Mouse (Mus musculus): ENCODE measurements around the gene Vmn1r224. TPM values are rescaled to one million over a fixed set of nuclear protein-coding genes. Genes with fewer than 3 reads are reported as not detected.

Vmn1r224 gene
- total RNA-seq (2021) = not detected
- long read RNA-seq, experiment 1 = 0 reads
- long read RNA-seq, experiment 2 = 0 reads

DNA sequence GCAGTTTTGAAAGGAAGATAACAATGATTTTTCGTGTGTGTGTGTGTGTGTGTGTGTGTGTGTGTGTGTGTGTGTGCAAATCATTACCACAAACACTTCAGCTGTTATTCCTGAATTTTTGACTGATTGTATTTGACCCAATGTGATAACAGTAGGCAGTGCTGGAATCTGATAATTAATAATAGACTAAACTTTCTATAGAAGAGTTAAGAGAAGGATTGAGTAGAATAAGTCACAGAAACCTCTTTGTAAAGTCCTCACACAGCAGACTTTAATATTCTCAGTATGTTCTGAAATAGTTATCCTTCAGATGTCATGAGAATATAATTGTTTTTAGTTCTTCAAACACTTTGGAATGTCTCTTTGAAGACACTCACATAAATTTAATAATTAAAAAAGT is at the start of gene Vmn1r224:
Gene Vmn1r224, plus strand, starts transcription at position 301 of the 400 bp plus-strand sequence.
- no peak for DNase-seq
- intact Hi-C loops (cut with DNase I) = no loop called here

- intact Hi-C loops (cut with DNase I) = no loop called here
These were observed 14.8 kb upstream of the Vmn1r224 start for GRCm38 (mm10) chr17:20399105-20399504.

DNA sequence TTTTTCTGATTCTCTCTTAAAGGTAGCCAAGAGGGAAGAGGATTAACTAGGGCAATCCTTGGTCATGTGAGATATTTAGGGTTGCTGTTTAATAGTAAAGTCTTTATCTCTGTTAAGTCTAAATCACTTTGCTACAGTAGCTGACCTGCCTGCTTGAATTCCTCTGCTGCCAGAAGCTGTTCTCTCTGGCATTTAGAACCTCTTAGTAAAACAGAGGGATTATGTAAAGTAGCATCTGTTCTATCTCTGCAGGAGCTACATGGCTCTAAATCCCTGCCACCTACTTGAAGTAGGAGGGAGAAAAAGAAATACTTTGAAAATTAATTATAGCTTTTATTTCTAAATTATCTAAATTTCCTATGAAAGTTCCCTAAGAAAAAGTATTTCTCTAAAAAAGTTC is 25.3 kb downstream of the Vmn1r224 start:
- intact Hi-C loops (cut with DNase I) = no loop called here
- DNase-seq = no peak

More at GRCm38 (mm10) chr17:20399105-20399504, 14.8 kb upstream of the Vmn1r224 start:
- DNase-seq = no peak

DNA sequence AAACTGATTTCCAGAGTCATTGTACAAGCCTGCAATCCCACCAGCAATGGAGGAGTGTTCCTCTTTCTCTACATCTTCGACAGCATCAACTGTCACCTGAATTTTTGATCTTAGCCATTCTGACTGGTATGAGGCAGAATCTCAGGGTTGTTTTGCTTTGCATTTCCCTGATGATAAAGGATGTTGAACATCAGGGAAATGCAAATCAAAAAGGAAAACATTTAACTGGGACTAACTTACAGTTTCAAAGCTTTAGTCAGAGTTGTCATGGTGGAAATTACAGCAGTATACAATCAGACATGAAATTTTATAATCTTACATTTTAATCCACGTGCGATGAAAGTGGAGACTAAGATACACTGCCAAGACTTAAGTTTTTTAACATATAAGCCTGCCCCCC is 59.4 kb downstream of the Vmn1r224 start:
- no peak for DNase-seq
- intact Hi-C loops (cut with DNase I) = no loop called here

Other genes starting within 250 kb of the Vmn1r224 start
- gene Fpr-rs6, start 231.0 kb upstream of the Vmn1r224 start, total RNA-seq (2021) = not detected
- gene Vmn2r105, start 179.1 kb upstream of the Vmn1r224 start, total RNA-seq (2021) = not detected
- gene Vmn2r106, start 128.6 kb upstream of the Vmn1r224 start, total RNA-seq (2021) = not detected
- gene Vmn2r107, start 68.9 kb upstream of the Vmn1r224 start, total RNA-seq (2021) = not detected
- not detected for gene Vmn2r108, start 67.2 kb downstream of the Vmn1r224 start, total RNA-seq (2021)
- not detected for gene Vmn1r225, start 84.0 kb downstream of the Vmn1r224 start, total RNA-seq (2021)
- not detected for gene Vmn2r109, start 150.6 kb downstream of the Vmn1r224 start, total RNA-seq (2021)
- not detected for gene Vmn2r110, start 182.3 kb downstream of the Vmn1r224 start, total RNA-seq (2021)
- gene Fpr-rs3, start 210.7 kb downstream of the Vmn1r224 start, total RNA-seq (2021) = not detected

All from gastrocnemius, postnatal 36 days (tissue).